Mouse (Mus musculus) adrenal gland, adult (tissue): Measurements from ENCODE around the gene Utp14a.
"Not testable (repeated sequence)": the region's sequence is repeated elsewhere in the genome, so short reads cannot be mapped to it uniquely, and the experiment has no call there.

Experiments
- DNase-seq, 2 experiments: peaks; one replicate each; pipeline ENCODE4 v3.0.0; 2022 to 2023; ENCODE audit warnings: low spot score in 1 of 2; ENCODE audit not compliant: inconsistent age in 2 of 2

The Utp14a gene

GRCm38 (mm10) chrX:48256468-48257007, at the start of gene Utp14a:
TSS of gene Utp14a (plus strand) at chrX:48256862.
- DNase-seq: peak; percentile 94 to 98

GRCm38 (mm10) chrX:48207761-48208487, 48.7 kb upstream of the Utp14a start:
- DNase-seq: peak in 1 of 2 experiments; percentile 35

GRCm38 (mm10) chrX:48208519-48209185, 48.0 kb upstream of the Utp14a start, which contains the start of gene Zdhhc9:
TSS of gene Zdhhc9 (minus strand) at chrX:48208878.
- DNase-seq: peak; percentile 84 to 96

GRCm38 (mm10) chrX:48209746-48210145, 46.9 kb upstream of the Utp14a start:
- DNase-seq: not testable (repeated sequence)

GRCm38 (mm10) chrX:48219468-48219867, 37.2 kb upstream of the Utp14a start:
- DNase-seq: no peak

- no peak for DNase-seq
These were observed 34.0 kb upstream of the Utp14a start for GRCm38 (mm10) chrX:48222706-48223105.

- no peak for DNase-seq
These were observed 30.4 kb upstream of the Utp14a start for GRCm38 (mm10) chrX:48226225-48226624.

GRCm38 (mm10) chrX:48234417-48234816, 22.2 kb upstream of the Utp14a start:
- DNase-seq: peak; percentile 4 to 28

- DNase-seq: peak; percentile 8 to 45
These were observed 733 bp upstream of the Utp14a start for GRCm38 (mm10) chrX:48255830-48256428.

GRCm38 (mm10) chrX:48257011-48257410, 349 bp downstream of the Utp14a start:
- no peak for DNase-seq

GRCm38 (mm10) chrX:48271671-48272070, 15.0 kb downstream of the Utp14a start:
- no peak for DNase-seq

- no peak for DNase-seq
These were observed 18.0 kb downstream of the Utp14a start for GRCm38 (mm10) chrX:48274634-48275033.

- peak in 1 of 2 experiments; percentile 79 for DNase-seq
These were observed 21.4 kb downstream of the Utp14a start for GRCm38 (mm10) chrX:48278103-48278502.

- peak in 1 of 2 experiments; percentile 89 for DNase-seq
These were observed 27.8 kb downstream of the Utp14a start for GRCm38 (mm10) chrX:48284386-48285005.

- DNase-seq: peak; percentile 81 to 93
These were observed 28.5 kb downstream of the Utp14a start for GRCm38 (mm10) chrX:48285006-48285650.

GRCm38 (mm10) chrX:48285651-48286021, 29.0 kb downstream of the Utp14a start:
- DNase-seq: peak; percentile 72 to 88

GRCm38 (mm10) chrX:48286488-48286887, 29.8 kb downstream of the Utp14a start:
- DNase-seq: peak in 1 of 2 experiments; percentile 41

- no peak for DNase-seq
These were observed 31.3 kb downstream of the Utp14a start for GRCm38 (mm10) chrX:48288008-48288407.

- no peak for DNase-seq
These were observed 34.8 kb downstream of the Utp14a start for GRCm38 (mm10) chrX:48291413-48291812.

GRCm38 (mm10) chrX:48305356-48305755, 48.7 kb downstream of the Utp14a start:
- no peak for DNase-seq
